Mouse (Mus musculus) stomach, postnatal 0 days (tissue): ENCODE measurements around the gene Islr2. TPM values are rescaled to one million over a fixed set of nuclear protein-coding genes. Genes with fewer than 3 reads are reported as not detected.
A peak's percentile ranks its signal among the peaks of the same experiment; 100 is the strongest.

Source experiments
- ATAC-seq: fragments of 200-750 bp; cut with Nextera tagmentation; 2 replicates; pipeline ENCODE4 v1.8.0; 2017; ENCODE audit not compliant: low FRiP score, low TSS enrichment
- DNase-seq: peaks from one replicate; pipeline ENCODE4 v3.0.0-alpha.2; 2016; ENCODE audit warnings: low spot score
- H3K27ac ChIP-seq: fragments of 300-500 bp; sonication (generic); replicated peaks from 2 replicates; pipeline ENCODE4 v1.5.1; 2014; ENCODE audit warnings: mild to moderate bottlenecking, control low read depth
- H3K27me3 ChIP-seq: fragments of 300-500 bp; sonication (generic); 2 replicates; pipeline ENCODE4 v1.6.1; 2014; ENCODE audit warnings: low read length; ENCODE audit not compliant: control insufficient read depth, insufficient read depth
- H3K36me3 ChIP-seq: fragments of 300-500 bp; sonication (generic); 2 replicates; pipeline ENCODE4 v1.6.1; 2014; ENCODE audit warnings: low read length, mixed read lengths; ENCODE audit not compliant: control insufficient read depth, insufficient read depth
- H3K4me1 ChIP-seq: fragments of 300-500 bp; sonication (generic); replicated peaks from 2 replicates; pipeline ENCODE4 v1.6.1; 2014; ENCODE audit warnings: antibody characterized with exemption; ENCODE audit not compliant: control insufficient read depth, insufficient read depth
- H3K4me2 ChIP-seq: fragments of 300-500 bp; sonication (generic); replicated peaks from 2 replicates; pipeline ENCODE4 v1.6.1; 2014; ENCODE audit warnings: low read depth, mild to moderate bottlenecking, control low read depth, moderate library complexity
- H3K4me3 ChIP-seq: fragments of 300-500 bp; sonication (generic); 2 replicates; pipeline ENCODE4 v1.5.1; 2014; ENCODE audit warnings: low read depth, low read length, control low read depth
- H3K9ac ChIP-seq: fragments of 300-500 bp; sonication (generic); 2 replicates; pipeline ENCODE4 v1.6.1; 2014; ENCODE audit warnings: mild to moderate bottlenecking, low read length, control low read depth, mixed read lengths
- H3K9me3 ChIP-seq: fragments of 300-500 bp; sonication (generic); 2 replicates; pipeline ENCODE4 v1.6.1; 2016; ENCODE audit warnings: low read length; ENCODE audit not compliant: control insufficient read depth
- CTCF ChIP-seq: IDR thresholded peaks from 2 replicates; pipeline ENCODE4 v1.5.1; 2016; ENCODE audit warnings: antibody characterized with exemption, low read depth, mild to moderate bottlenecking, moderate library complexity
- EP300 ChIP-seq: optimal IDR thresholded peaks from 2 replicates; pipeline ENCODE3; 2016; ENCODE audit warnings: antibody characterized with exemption
- whole genome bisulfite sequencing: fragments of 180-500 bp; shearing (Covaris S2); extraction: QIAGEN DNeasy Blood & Tissue Kit; methylation state at CpG from one replicate; pipeline ENCODE4 v1.1.7; 2014; 5-methylcytosine and 5-hydroxymethylcytosine counted together
- polyA plus RNA-seq: library from polyadenylated mRNA; unstranded; fragments of >200 nt; fragmentation: Nextera tagmentation; extraction: Ambion mirVana; gene quantifications from 2 replicates; pipeline ENCODE4 v1.2.1, GENCODE M21; 2015

Gene Islr2
- polyA plus RNA-seq, 1 experiment from 2014 or later, result 0.45 TPM

GRCm38 (mm10) chr9:58196610-58197567 is 7.2 kb downstream of the Islr2 start:
- 9% methylated on average over 46 of the region's 46 CpGs for WGBS
- ATAC-seq, result no peak
- peak overlapping the region; percentile 15 for H3K4me3 ChIP-seq
- H3K4me1 ChIP-seq, result no peaks in the 10 kb centered on the region
- no peak for DNase-seq
- H3K27me3 ChIP-seq, result peaks cover 40% of the 10 kb centered on the region
- no peaks in the 10 kb centered on the region for H3K36me3 ChIP-seq
- no peak for TF ChIP-seq EP300
- TF ChIP-seq CTCF, result no peak
- H3K9me3 ChIP-seq, result no peaks in the 10 kb centered on the region
- H3K9ac ChIP-seq, result no peak overlapping the region
- peak overlapping the region; percentile 32; the same call in 1 of the 2 replicates for H3K4me2 ChIP-seq
- H3K27ac ChIP-seq, result no peak overlapping the region

GRCm38 (mm10) chr9:58196141-58196540 is 8.0 kb downstream of the Islr2 start:
- no peak overlapping the region for H3K27ac ChIP-seq
- peaks cover 36% of the 10 kb centered on the region for H3K27me3 ChIP-seq
- 7% methylated on average over 14 of the region's 14 CpGs for WGBS
- no peaks in the 10 kb centered on the region for H3K9me3 ChIP-seq
- no peak overlapping the region for H3K9ac ChIP-seq
- no peak overlapping the region; the same call in 1 of the 2 replicates for H3K4me3 ChIP-seq
- no peak overlapping the region for H3K4me2 ChIP-seq
- TF ChIP-seq EP300 (no peak), CTCF (no peak)
- ATAC-seq (no peak), DNase-seq (no peak)
- no peaks in the 10 kb centered on the region for H3K36me3 ChIP-seq
- H3K4me1 ChIP-seq, result no peaks in the 10 kb centered on the region

- 38% methylated on average over 1 of the region's 1 CpGs for WGBS
- H3K27me3 ChIP-seq, result peaks cover 33% of the 10 kb centered on the region
- H3K9ac ChIP-seq, result no peak overlapping the region
- no peaks in the 10 kb centered on the region for H3K36me3 ChIP-seq
- no peak for TF ChIP-seq CTCF
- TF ChIP-seq EP300, result no peak
- no peaks in the 10 kb centered on the region for H3K9me3 ChIP-seq
- H3K4me2 ChIP-seq, result no peak overlapping the region
- ATAC-seq (no peak), DNase-seq (no peak)
- no peak overlapping the region for H3K4me3 ChIP-seq
- H3K27ac ChIP-seq, result no peak overlapping the region
- H3K4me1 ChIP-seq, result no peaks in the 10 kb centered on the region
Observed at GRCm38 (mm10) chr9:58195671-58196070, 8.4 kb downstream of the Islr2 start.

- TF ChIP-seq CTCF (no peak), EP300 (no peak)
- Histone ChIP-seq H3K36me3 (no peaks in the 10 kb centered on the region), H3K27me3 (peaks cover 20% of the 10 kb centered on the region; the same call in 1 of the 2 replicates), H3K9me3 (no peaks in the 10 kb centered on the region), H3K4me3 (no peak overlapping the region), H3K9ac (no peak overlapping the region), H3K27ac (no peak overlapping the region), H3K4me2 (no peak overlapping the region), H3K4me1 (no peaks in the 10 kb centered on the region)
- DNase-seq (no peak), ATAC-seq (no peak)
- 70% methylated on average over 9 of the region's 9 CpGs for WGBS
Observed at GRCm38 (mm10) chr9:58194222-58194621, 9.9 kb downstream of the Islr2 start.

- ATAC-seq (no peak), DNase-seq (no peak)
- Histone ChIP-seq H3K27me3 (no peaks in the 10 kb centered on the region), H3K4me1 (no peaks in the 10 kb centered on the region), H3K9ac (no peak overlapping the region), H3K36me3 (no peaks in the 10 kb centered on the region), H3K4me2 (no peak overlapping the region), H3K4me3 (no peak overlapping the region), H3K9me3 (no peaks in the 10 kb centered on the region), H3K27ac (no peak overlapping the region)
- WGBS, result 58% methylated on average over 6 of the region's 6 CpGs
- TF ChIP-seq EP300, result no peak
Observed at GRCm38 (mm10) chr9:58184456-58184855, 19.7 kb downstream of the Islr2 start.

GRCm38 (mm10) chr9:58179390-58179789 is 24.7 kb downstream of the Islr2 start:
- DNase-seq (no peak), ATAC-seq (no peak)
- no peak for TF ChIP-seq EP300
- TF ChIP-seq CTCF, result no peak
- no peak overlapping the region for H3K9ac ChIP-seq
- no peaks in the 10 kb centered on the region for H3K9me3 ChIP-seq
- H3K36me3 ChIP-seq, result no peaks in the 10 kb centered on the region
- no peaks in the 10 kb centered on the region for H3K27me3 ChIP-seq
- H3K4me1 ChIP-seq, result no peaks in the 10 kb centered on the region
- no peak overlapping the region for H3K27ac ChIP-seq
- 87% methylated on average over 2 of the region's 2 CpGs for WGBS
- H3K4me2 ChIP-seq, result no peak overlapping the region
- H3K4me3 ChIP-seq, result no peak overlapping the region
